Mouse (Mus musculus) testis, adult 2 months (tissue): ENCODE results near the gene Zdhhc11.

Source experiments
- CTCF ChIP-seq: fragments of 200-500 bp; IDR thresholded peaks from 2 replicates; pipeline ENCODE4 v1.5.1; 2012; ENCODE audit warnings: low read depth, mild to moderate bottlenecking, inconsistent platforms, low read length, moderate library complexity; ENCODE audit not compliant: control insufficient read depth, insufficient read depth, insufficient replicate concordance
- POLR2A ChIP-seq: fragments of 200-500 bp; IDR thresholded peaks from 2 replicates; pipeline ENCODE4 v1.6.1; 2012; ENCODE audit warnings: low read depth, mild to moderate bottlenecking, inconsistent platforms, low read length, moderate library complexity; ENCODE audit not compliant: control insufficient read depth

DNA sequence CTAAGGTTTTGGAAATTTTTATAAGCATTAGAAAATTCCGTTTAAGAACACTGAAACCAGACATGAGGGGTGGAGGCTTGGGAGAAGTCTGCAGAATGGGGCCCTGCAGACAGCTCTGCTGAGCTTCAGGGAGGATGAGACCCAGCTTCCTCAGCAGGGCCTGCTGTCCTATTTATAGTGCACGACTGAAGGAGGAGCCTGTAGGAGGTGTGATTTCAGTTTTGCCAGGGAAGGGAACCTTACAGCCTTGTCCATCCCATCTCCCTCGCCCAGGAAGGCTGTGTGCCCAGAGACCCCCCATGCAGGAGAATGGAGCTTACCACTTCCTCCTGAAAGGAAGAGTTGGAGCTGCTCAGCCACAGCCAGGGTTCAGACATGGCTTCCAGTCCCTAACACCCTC is 47.0 kb downstream of the Zdhhc11 start:
- TF ChIP-seq POLR2A = no peak
- TF ChIP-seq CTCF = no peak
